Mouse (Mus musculus): ENCODE measurements around the gene Amfr. TPM values are rescaled to one million over a fixed set of nuclear protein-coding genes. Genes with fewer than 3 reads are reported as not detected.
"Not testable (repeated sequence)": the region's sequence is repeated elsewhere in the genome, so short reads cannot be mapped to it uniquely, and the experiment has no call there.

Gene Amfr
- polyA plus RNA-seq (2021), result 203 TPM

GRCm38 (mm10) chr8:94012013-94012951 lies at the start of gene Amfr:
Amfr (minus strand) TSS chr8:94012842.
- CTCF ChIA-PET, result no interaction called here
- in situ Hi-C loops (cut with MboI; ENCODE audit: low pct_unique_long_range_greater_than_20kb), result loop anchor here (25.0 kb wide), 1 partner anchor 1175 kb away; the partner anchor contains the start of gene Mmp2
- ATAC-seq (peak; percentile 97), DNase-seq (ENCODE audit: low read depth, low spot score) (no peak)
- H3K27me3 ChIP-seq, result no peaks in the 10 kb centered on the region
- POLR2A ChIA-PET, result no interaction called here
- peak; percentile 62 for TF ChIP-seq CTCF (IDR thresholded peaks at IDR 0.05)

DNA sequence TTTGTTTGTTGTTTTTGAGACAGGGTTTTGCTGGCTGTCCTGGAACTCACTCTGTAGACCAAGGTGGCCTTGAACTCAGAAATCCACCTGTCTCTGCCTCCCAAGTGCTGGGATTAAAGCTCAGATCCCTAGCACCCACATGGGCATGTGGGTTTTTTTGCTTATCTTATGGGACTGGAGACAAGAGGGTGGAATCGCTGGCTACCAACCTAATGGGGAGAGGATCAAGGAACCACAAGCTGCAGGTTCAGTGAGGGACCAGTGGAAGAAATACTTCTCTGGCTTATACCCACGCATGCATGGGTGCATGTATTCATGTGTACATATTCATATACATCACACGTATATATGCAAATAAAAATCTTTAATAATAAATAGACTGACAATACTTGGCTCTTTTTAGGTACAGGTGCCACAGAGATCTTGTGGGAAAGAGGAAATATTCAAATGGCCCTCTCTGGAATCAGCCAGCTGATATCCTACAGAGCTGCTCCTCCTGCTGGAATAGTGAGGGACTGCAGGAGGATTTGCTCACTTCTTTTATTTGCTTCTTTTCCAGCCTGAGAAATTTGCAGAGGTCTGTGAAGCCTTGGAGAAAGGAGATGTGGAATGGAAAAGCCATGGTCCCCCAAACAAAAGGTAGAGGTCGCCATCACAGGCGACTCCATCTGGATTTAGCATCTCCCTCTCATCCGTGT lies 44.7 kb upstream of the Amfr start:
- no peak for ATAC-seq
- in situ Hi-C loops (cut with MboI; ENCODE audit: low pct_unique_long_range_greater_than_20kb), result loop anchor here (5.0 kb wide), 1 partner anchor 465 kb away; no protein-coding TSS in a partner anchor
- H3K27me3 ChIP-seq, result no peaks in the 10 kb centered on the region
- ChIA-PET CTCF (interaction anchor here (1.0 to 2.5 kb wide), 3 partner anchors 14 to 129 kb away, joined by 3 to 9 read pairs (median 4); no protein-coding TSS in a partner anchor), POLR2A (no interaction called here)
- DNase-seq (ENCODE audit: low read depth, low spot score), result no peak
- peak; percentile 87 for TF ChIP-seq CTCF (IDR thresholded peaks at IDR 0.05)

DNA sequence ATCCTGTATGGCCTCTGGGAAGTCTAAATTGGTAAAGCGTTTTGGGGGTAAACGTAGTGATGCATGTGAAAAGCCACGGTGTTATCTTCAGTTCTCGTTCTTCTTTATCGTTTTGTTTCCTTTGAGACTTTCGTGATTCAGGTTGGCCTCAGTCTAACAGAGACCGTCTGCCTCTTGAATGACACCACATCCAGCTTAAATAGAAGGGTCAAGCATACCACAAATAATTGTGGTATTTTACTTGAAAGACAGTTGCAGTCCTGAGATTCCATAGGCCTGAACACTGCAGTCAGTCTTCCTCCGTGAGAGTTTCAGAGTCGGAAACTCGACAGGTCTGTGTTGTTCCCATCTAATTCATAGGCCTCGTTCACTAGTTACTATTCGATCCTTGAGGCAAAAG lies 40.1 kb upstream of the Amfr start:
- CTCF ChIA-PET, result interaction anchor here (1.0 kb wide), 1 partner anchor 9 kb away, joined by 3 read pairs; no protein-coding TSS in a partner anchor
- in situ Hi-C loops (cut with MboI; ENCODE audit: low pct_unique_long_range_greater_than_20kb), result no loop called here

DNA sequence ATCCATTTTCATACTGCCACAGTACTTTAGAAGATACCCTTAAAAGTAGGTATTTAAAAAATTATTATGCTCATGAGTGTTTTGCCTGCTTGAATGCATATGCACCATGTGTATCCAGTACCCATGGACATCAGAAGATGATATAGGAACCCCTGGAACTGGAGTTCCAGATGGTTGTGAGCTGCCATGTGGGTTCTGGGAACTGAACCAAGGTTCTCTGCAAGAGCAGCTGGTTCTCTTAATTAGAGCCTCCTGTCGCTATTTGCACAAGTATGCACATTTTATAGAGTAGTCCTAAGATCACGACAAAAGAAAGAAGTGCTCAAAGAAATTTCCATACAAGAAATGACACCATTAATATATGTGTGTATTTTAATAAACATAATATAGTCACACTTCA lies 35.2 kb upstream of the Amfr start:
- no peak for TF ChIP-seq CTCF (IDR thresholded peaks at IDR 0.05)
- DNase-seq (ENCODE audit: low read depth, low spot score) (no peak), ATAC-seq (no peak)
- ChIA-PET POLR2A (interaction anchor here (0.6 to 1.7 kb wide), 2 partner anchors 36 to 1093 kb away, joined by 3 read pairs; no protein-coding TSS in a partner anchor), CTCF (no interaction called here)
- in situ Hi-C loops (cut with MboI; ENCODE audit: low pct_unique_long_range_greater_than_20kb), result no loop called here
- H3K27me3 ChIP-seq, result no peaks in the 10 kb centered on the region

More for the DNA sequence above, 40.1 kb upstream of the Amfr start:
- DNase-seq (ENCODE audit: low read depth, low spot score) (no peak), ATAC-seq (peak; percentile 87)
- no peak for TF ChIP-seq CTCF (IDR thresholded peaks at IDR 0.05)
- no peaks in the 10 kb centered on the region for H3K27me3 ChIP-seq
- POLR2A ChIA-PET, result no interaction called here

DNA sequence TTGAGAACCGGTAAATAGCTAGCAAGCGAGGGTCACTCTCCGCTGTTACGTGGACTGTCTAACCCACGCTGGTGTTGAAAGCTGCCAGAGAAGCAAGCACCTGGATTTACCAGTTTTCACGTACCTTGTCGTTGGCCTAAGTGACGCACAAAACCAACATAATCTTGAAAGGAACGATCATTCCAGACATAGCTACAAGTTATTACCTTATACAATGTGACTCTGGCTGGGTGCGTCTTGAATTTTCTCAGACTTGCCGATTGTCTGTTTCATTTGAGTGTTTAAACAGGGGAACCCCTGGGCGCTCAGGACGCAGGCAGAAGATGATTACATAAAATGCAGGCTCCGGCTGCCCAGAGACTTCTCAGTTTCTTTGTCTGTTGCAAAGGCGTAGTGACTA lies 25.2 kb upstream of the Amfr start:
- TF ChIP-seq CTCF (IDR thresholded peaks at IDR 0.05), result no peak
- CTCF ChIA-PET, result interaction anchor here (0.8 to 1.4 kb wide), 3 partner anchors 13 to 162 kb away, joined by 3 to 4 read pairs (median 3); no protein-coding TSS in a partner anchor
- DNase-seq (ENCODE audit: low read depth, low spot score), result no peak

DNA sequence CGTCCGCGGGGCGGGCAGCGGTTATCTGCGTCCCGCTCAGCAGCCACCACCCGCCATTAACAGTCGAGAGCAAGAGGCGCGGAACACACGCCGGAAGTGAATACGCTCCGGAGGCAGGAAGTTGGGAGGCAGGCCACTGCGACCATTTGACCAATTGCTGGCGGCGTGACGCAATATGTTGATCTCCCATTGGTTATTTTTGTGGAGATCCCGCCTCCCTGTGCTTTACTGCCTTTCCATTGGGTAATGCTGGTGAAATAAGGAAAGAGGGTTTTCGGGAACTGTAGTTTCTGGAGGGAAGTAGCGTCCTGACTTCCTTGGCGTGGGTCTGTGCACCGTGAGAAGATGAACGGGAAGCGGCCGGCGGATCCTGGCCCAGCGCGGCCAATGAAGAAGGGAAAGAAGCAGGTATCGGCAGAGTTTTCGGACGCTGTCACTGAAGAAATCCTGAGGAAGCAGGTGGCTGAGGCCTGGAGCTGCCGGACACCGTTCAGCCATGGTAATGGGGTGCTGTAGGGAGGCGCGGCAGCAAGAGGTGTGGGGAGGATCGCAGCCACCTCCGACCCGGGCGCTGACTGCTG lies 24.4 kb upstream of the Amfr start, which contains the start of the genes Nudt21 and Ogfod1:
Gene Nudt21 (minus strand): TSS at position 88 of the 581 bp plus-strand sequence.
Gene Ogfod1 (plus strand): TSS at position 255 of the 581 bp plus-strand sequence.
- DNase-seq (ENCODE audit: low read depth, low spot score) (peak; percentile 95), ATAC-seq (peak; percentile 97)
- ChIA-PET POLR2A (no interaction called here), CTCF (no interaction called here)
- H3K27me3 ChIP-seq, result no peaks in the 10 kb centered on the region
- in situ Hi-C loops (cut with MboI; ENCODE audit: low pct_unique_long_range_greater_than_20kb), result no loop called here
- TF ChIP-seq CTCF (IDR thresholded peaks at IDR 0.05), result no peak

More for the DNA sequence above, 25.2 kb upstream of the Amfr start:
- POLR2A ChIA-PET, result no interaction called here
- ATAC-seq, result no peak
- in situ Hi-C loops (cut with MboI; ENCODE audit: low pct_unique_long_range_greater_than_20kb), result no loop called here
- H3K27me3 ChIP-seq, result no peaks in the 10 kb centered on the region

- POLR2A ChIA-PET; H3K27me3 ChIP-seq; DNase-seq (ENCODE audit: low read depth, low spot score); in situ Hi-C loops (cut with MboI; ENCODE audit: low pct_unique_long_range_greater_than_20kb): not testable (repeated sequence)
- peak; percentile 73 for ATAC-seq
- CTCF ChIA-PET, result interaction anchor here (1.2 kb wide), 1 partner anchor 12 kb away, joined by 4 read pairs; no protein-coding TSS in a partner anchor
Observed at GRCm38 (mm10) chr8:94036541-94036940, 23.9 kb upstream of the Amfr start.

GRCm38 (mm10) chr8:94035200-94035599 lies 22.6 kb upstream of the Amfr start:
- ChIA-PET CTCF (interaction anchor here (1.2 kb wide), 1 partner anchor 10 kb away, joined by 4 read pairs; no protein-coding TSS in a partner anchor), POLR2A (no interaction called here)
- ATAC-seq (no peak), DNase-seq (ENCODE audit: low read depth, low spot score) (no peak)
- no peak for TF ChIP-seq CTCF (IDR thresholded peaks at IDR 0.05)
- in situ Hi-C loops (cut with MboI; ENCODE audit: low pct_unique_long_range_greater_than_20kb), result no loop called here
- no peaks in the 10 kb centered on the region for H3K27me3 ChIP-seq

DNA sequence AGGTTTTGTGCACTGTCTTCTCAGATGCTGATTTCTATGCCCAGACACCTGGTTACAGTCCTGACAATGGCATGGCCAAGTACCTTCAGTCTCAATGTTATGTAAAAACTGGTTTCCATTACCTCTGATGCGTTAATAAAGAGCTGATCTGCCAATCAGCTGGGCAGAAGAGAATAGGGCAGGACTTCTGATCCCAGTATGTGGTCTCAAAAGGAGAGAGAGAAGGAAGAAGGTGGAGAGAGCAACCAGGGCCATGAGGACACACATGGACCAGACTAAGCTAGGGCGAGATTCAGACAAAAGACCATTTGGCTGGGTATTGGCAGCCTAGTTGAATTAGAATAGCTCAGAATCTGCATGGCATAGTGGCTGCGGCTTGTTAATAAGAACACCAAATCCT lies 21.0 kb upstream of the Amfr start:
- in situ Hi-C loops (cut with MboI; ENCODE audit: low pct_unique_long_range_greater_than_20kb), result no loop called here
- POLR2A ChIA-PET, result interaction anchor here (1.0 kb wide), 1 partner anchor 9 kb away, joined by 3 read pairs; no protein-coding TSS in a partner anchor
- TF ChIP-seq CTCF (IDR thresholded peaks at IDR 0.05), result no peak
- no peak for ATAC-seq
- CTCF ChIA-PET, result interaction anchor here (1.5 kb wide), 1 partner anchor 13 kb away, joined by 6 read pairs; no protein-coding TSS in a partner anchor
- DNase-seq (ENCODE audit: low read depth, low spot score), result no peak
- H3K27me3 ChIP-seq, result no peaks in the 10 kb centered on the region

- DNase-seq (ENCODE audit: low read depth, low spot score), result no peak
- no peak for ATAC-seq
- POLR2A ChIA-PET, result no interaction called here
- H3K27me3 ChIP-seq, result no peaks in the 10 kb centered on the region
- CTCF ChIA-PET, result no interaction called here
- in situ Hi-C loops (cut with MboI; ENCODE audit: low pct_unique_long_range_greater_than_20kb), result no loop called here
- no peak for TF ChIP-seq CTCF (IDR thresholded peaks at IDR 0.05)
Observed at GRCm38 (mm10) chr8:94029701-94030100, 17.1 kb upstream of the Amfr start.

All from Patski (cell line).